Mouse (Mus musculus) adrenal gland, adult 10 weeks (tissue): Measurements from ENCODE around the gene Tnks1bp1. TPM values are rescaled to one million over a fixed set of nuclear protein-coding genes. Genes with fewer than 3 reads are reported as not detected.

Experiments used
- polyA plus RNA-seq: library from polyadenylated mRNA; stranded (reverse); fragments of 350-450 nt; fragmentation: Illumina TruSeq; extraction: RNeasy Lipid Tissue Mini Kit (QIAGEN cat#74804); gene quantifications from one replicate; pipeline ENCODE4 v1.2.3, GENCODE M21; 2014; ENCODE audit warnings: low read depth, low replicate concordance

Gene Tnks1bp1
- 0.99 TPM for polyA plus RNA-seq

DNA sequence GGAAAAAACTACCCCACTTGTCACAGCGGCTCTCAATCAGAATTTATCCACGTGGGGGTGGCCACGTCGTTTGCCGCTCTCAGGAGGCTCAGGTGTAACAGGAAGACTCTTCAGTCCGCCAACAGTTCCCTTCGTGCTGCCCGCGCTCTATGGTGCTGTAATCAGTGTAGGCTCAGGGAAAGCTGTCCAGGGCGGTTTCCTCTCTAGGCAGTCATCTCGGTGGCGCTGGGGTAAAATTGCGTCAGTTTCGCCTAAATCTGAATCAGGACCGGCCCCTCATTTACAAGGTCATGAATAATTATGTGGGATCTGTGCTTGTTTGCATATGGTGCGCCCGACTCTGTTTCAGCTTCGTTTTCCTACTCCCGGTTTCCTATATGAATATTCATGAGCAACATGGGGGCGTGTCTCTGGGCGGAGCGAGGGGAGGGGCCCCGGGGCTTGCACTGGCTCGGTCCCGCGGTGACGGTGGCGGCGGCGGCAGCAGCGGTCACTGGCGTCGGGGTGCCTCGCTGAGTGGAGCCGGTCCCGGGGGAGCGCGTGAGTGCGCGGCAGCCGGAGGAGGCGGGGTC is at the start of gene Tnks1bp1:
Gene Tnks1bp1 (plus strand): TSS at position 427 of the 572 bp plus-strand sequence.

GRCm38 (mm10) chr2:85037047-85038026 is 10.5 kb upstream of the Tnks1bp1 start, which contains the start of the genes Ssrp1 and P2rx3:
Gene Ssrp1 (plus strand): TSS chr2:85037234.
Gene P2rx3 (minus strand): TSS chr2:85037462.

Other genes starting within 250 kb of the Tnks1bp1 start
- gene Ube2l6, start 249.2 kb upstream of the Tnks1bp1 start, polyA plus RNA-seq: 24.4 TPM
- gene Smtnl1, start 225.4 kb upstream of the Tnks1bp1 start, polyA plus RNA-seq: not detected
- 4.1 TPM for gene Timm10, start 221.0 kb upstream of the Tnks1bp1 start, polyA plus RNA-seq
- gene Slc43a1, start 209.2 kb upstream of the Tnks1bp1 start, polyA plus RNA-seq: 3.0 TPM
- not detected for gene Rtn4rl2, start 161.3 kb upstream of the Tnks1bp1 start, polyA plus RNA-seq
- 88.1 TPM for gene Slc43a3, start 111.4 kb upstream of the Tnks1bp1 start, polyA plus RNA-seq
- gene Prg2, start 67.6 kb upstream of the Tnks1bp1 start, polyA plus RNA-seq: not detected
- gene Prg3, start 59.8 kb upstream of the Tnks1bp1 start, polyA plus RNA-seq: not detected
- gene Ssrp1, start 10.8 kb upstream of the Tnks1bp1 start, polyA plus RNA-seq: 126 TPM
- gene P2rx3, start 10.6 kb upstream of the Tnks1bp1 start, polyA plus RNA-seq: 0.99 TPM
- 8.1 TPM for gene Aplnr, start 88.2 kb downstream of the Tnks1bp1 start, polyA plus RNA-seq
- 60.4 TPM for gene Lrrc55, start 149.2 kb downstream of the Tnks1bp1 start, polyA plus RNA-seq